Mouse (Mus musculus): ENCODE data around the gene Kirrel. TPM values are rescaled to one million over a fixed set of nuclear protein-coding genes. Genes with fewer than 3 reads are reported as not detected.

Kirrel gene
- polyA plus RNA-seq, 1 experiment, result 20.7 TPM

DNA sequence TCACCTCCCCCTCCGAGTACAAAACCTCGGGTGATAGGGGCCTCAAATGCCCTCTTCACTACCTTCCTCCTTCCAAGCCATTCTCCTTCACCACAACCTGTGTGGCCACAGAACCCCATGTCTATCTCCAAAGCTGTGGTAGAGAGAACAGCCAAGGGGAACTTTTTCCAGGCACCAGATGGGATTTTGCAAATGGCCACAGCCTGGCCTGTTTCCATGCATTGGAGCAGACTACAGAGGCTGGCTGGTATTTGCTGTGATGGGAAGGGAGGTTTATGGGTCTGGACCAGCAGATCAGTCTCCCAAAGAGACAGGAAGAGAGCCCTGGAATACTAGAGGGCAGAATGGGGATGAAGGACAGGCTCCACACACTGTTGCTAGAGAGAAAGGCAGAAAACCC is 69.7 kb downstream of the Kirrel start:
- peaks cover 66% of the 10 kb centered on the region for H3K79me2 ChIP-seq (ENCODE audit: control insufficient read depth, insufficient read depth)
- TF ChIP-seq E2F4 (IDR thresholded peaks at IDR 0.05; ENCODE audit: insufficient read depth) (no peak), POLR2A (IDR thresholded peaks at IDR 0.05; ENCODE audit: insufficient read length, low read depth) (no peak), USF1 (IDR thresholded peaks at IDR 0.05; ENCODE audit: low read depth) (no peak), POLR2AphosphoS2 (IDR thresholded peaks at IDR 0.05; ENCODE audit: insufficient read length, low read depth) (no peak), TCF12 (IDR thresholded peaks at IDR 0.05; ENCODE audit: insufficient read depth, poor library complexity, severe bottlenecking) (no peak), TCF3 (IDR thresholded peaks at IDR 0.05; ENCODE audit: insufficient read length, low read depth) (no peak), REST (IDR thresholded peaks at IDR 0.05; ENCODE audit: insufficient read depth, insufficient read length) (no peak)
- no peaks in the 10 kb centered on the region for H3K27me3 ChIP-seq (ENCODE audit: control insufficient read depth, insufficient read depth, insufficient read length)
- no peak overlapping the region for H3K4me2 ChIP-seq (ENCODE audit: low read depth)
- peaks cover 5% of the 10 kb centered on the region for H3K36me3 ChIP-seq (ENCODE audit: control insufficient read depth, insufficient read depth)
- H3K4me3 ChIP-seq, result no peak overlapping the region
- H3ac ChIP-seq (ENCODE audit: control insufficient read depth, insufficient read length), result no peak overlapping the region

DNA sequence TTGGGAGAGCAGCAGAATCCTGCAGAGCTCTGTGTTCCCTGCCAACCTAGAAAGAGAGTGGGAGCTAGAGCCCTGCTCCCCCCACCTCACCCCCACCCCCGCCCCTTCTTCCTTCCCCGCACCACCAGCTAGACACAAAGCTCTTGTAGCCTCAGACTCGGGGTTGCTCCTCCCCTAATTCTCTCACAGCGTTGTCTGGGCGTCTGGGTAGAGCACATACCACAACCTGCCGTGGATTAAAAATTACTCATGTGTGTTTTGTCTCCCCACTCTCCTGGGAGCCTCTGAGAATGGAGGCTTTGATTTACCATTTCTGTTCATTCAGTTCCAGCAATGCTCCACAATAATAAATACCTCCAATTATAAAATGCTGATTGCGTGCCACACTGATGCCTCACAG is 72.2 kb downstream of the Kirrel start:
- no peak for TF ChIP-seq POLR2AphosphoS2 (IDR thresholded peaks at IDR 0.05; ENCODE audit: insufficient read length, low read depth)
- no peak for TF ChIP-seq MYOG (IDR thresholded peaks at IDR 0.05; ENCODE audit: control insufficient read depth in 1 of 3, insufficient read depth in 1 of 3, insufficient read length in 2 of 3, low read depth in 2 of 3)
- TF ChIP-seq MYOD1 (IDR thresholded peaks at IDR 0.05; ENCODE audit: control insufficient read depth in 1 of 3, insufficient read length in 2 of 3, low read depth in 2 of 3), result no peak
- no peak for TF ChIP-seq USF1 (IDR thresholded peaks at IDR 0.05; ENCODE audit: low read depth)
- TF ChIP-seq SRF (IDR thresholded peaks at IDR 0.05; ENCODE audit: control insufficient read depth, insufficient read length, low read depth), result no peak
- TF ChIP-seq TCF3 (IDR thresholded peaks at IDR 0.05; ENCODE audit: insufficient read length, low read depth), result no peak
- no peak for TF ChIP-seq MAX (IDR thresholded peaks at IDR 0.05; ENCODE audit: low read depth)
- TF ChIP-seq REST (IDR thresholded peaks at IDR 0.05; ENCODE audit: insufficient read depth, insufficient read length), result no peak
- no peak for TF ChIP-seq POLR2A (IDR thresholded peaks at IDR 0.05; ENCODE audit: insufficient read length, low read depth)
- no peak for TF ChIP-seq TCF12 (IDR thresholded peaks at IDR 0.05; ENCODE audit: insufficient read depth, poor library complexity, severe bottlenecking)
- TF ChIP-seq CEBPB (IDR thresholded peaks at IDR 0.05; ENCODE audit: insufficient read depth, poor library complexity, severe bottlenecking), result no peak
- TF ChIP-seq E2F4 (IDR thresholded peaks at IDR 0.05; ENCODE audit: insufficient read depth), result no peak
- H3ac ChIP-seq (ENCODE audit: control insufficient read depth, insufficient read length), result no peak overlapping the region
- no peaks in the 10 kb centered on the region for H3K27me3 ChIP-seq (ENCODE audit: control insufficient read depth, insufficient read depth, insufficient read length)
- H3K4me2 ChIP-seq (ENCODE audit: low read depth), result no peak overlapping the region
- peaks cover 65% of the 10 kb centered on the region for H3K79me2 ChIP-seq (ENCODE audit: control insufficient read depth, insufficient read depth)
- H3K4me3 ChIP-seq, result no peak overlapping the region
- H3K36me3 ChIP-seq (ENCODE audit: control insufficient read depth, insufficient read depth), result no peaks in the 10 kb centered on the region

DNA sequence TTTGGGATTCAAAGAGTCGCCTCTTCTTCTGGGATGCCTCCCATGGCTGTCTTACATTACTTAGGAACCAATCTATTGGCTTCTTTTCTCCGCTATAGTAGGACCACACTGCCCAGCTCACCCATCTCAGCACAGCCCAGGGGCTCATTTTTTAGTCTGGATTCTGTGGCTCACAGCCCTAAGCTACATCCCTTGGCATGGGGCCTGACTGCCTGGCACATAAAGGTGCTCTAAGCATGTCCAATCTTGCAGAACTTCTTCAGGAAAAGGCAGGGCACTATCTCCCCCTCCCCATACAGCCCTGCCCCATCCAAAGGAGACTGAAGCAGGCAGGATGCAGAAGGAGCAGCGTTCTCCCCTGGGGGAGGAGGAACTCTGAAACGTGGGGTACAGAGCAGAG is 73.6 kb downstream of the Kirrel start:
- H3K79me2 ChIP-seq (ENCODE audit: control insufficient read depth, insufficient read depth), result peaks cover 55% of the 10 kb centered on the region
- no peak overlapping the region for H3K4me3 ChIP-seq
- no peak overlapping the region for H3ac ChIP-seq (ENCODE audit: control insufficient read depth, insufficient read length)
- no peak overlapping the region for H3K4me2 ChIP-seq (ENCODE audit: low read depth)
- H3K36me3 ChIP-seq (ENCODE audit: control insufficient read depth, insufficient read depth), result no peaks in the 10 kb centered on the region
- no peaks in the 10 kb centered on the region for H3K27me3 ChIP-seq (ENCODE audit: control insufficient read depth, insufficient read depth, insufficient read length)
- TF ChIP-seq TCF3 (IDR thresholded peaks at IDR 0.05; ENCODE audit: insufficient read length, low read depth), result no peak
- no peak for TF ChIP-seq E2F4 (IDR thresholded peaks at IDR 0.05; ENCODE audit: insufficient read depth)
- TF ChIP-seq CEBPB (IDR thresholded peaks at IDR 0.05; ENCODE audit: insufficient read depth, poor library complexity, severe bottlenecking), result no peak
- no peak for TF ChIP-seq TCF12 (IDR thresholded peaks at IDR 0.05; ENCODE audit: insufficient read depth, poor library complexity, severe bottlenecking)
- no peak for TF ChIP-seq POLR2AphosphoS2 (IDR thresholded peaks at IDR 0.05; ENCODE audit: insufficient read length, low read depth)
- TF ChIP-seq POLR2A (IDR thresholded peaks at IDR 0.05; ENCODE audit: insufficient read length, low read depth), result no peak
- TF ChIP-seq MYOG (IDR thresholded peaks at IDR 0.05; ENCODE audit: control insufficient read depth in 1 of 3, insufficient read depth in 1 of 3, insufficient read length in 2 of 3, low read depth in 2 of 3), result no peak
- no peak for TF ChIP-seq REST (IDR thresholded peaks at IDR 0.05; ENCODE audit: insufficient read depth, insufficient read length)
- no peak for TF ChIP-seq MAX (IDR thresholded peaks at IDR 0.05; ENCODE audit: low read depth)
- TF ChIP-seq SRF (IDR thresholded peaks at IDR 0.05; ENCODE audit: control insufficient read depth, insufficient read length, low read depth), result no peak
- TF ChIP-seq MYOD1 (IDR thresholded peaks at IDR 0.05; ENCODE audit: control insufficient read depth in 1 of 3, insufficient read length in 2 of 3, low read depth in 2 of 3), result no peak
- no peak for TF ChIP-seq USF1 (IDR thresholded peaks at IDR 0.05; ENCODE audit: low read depth)

DNA sequence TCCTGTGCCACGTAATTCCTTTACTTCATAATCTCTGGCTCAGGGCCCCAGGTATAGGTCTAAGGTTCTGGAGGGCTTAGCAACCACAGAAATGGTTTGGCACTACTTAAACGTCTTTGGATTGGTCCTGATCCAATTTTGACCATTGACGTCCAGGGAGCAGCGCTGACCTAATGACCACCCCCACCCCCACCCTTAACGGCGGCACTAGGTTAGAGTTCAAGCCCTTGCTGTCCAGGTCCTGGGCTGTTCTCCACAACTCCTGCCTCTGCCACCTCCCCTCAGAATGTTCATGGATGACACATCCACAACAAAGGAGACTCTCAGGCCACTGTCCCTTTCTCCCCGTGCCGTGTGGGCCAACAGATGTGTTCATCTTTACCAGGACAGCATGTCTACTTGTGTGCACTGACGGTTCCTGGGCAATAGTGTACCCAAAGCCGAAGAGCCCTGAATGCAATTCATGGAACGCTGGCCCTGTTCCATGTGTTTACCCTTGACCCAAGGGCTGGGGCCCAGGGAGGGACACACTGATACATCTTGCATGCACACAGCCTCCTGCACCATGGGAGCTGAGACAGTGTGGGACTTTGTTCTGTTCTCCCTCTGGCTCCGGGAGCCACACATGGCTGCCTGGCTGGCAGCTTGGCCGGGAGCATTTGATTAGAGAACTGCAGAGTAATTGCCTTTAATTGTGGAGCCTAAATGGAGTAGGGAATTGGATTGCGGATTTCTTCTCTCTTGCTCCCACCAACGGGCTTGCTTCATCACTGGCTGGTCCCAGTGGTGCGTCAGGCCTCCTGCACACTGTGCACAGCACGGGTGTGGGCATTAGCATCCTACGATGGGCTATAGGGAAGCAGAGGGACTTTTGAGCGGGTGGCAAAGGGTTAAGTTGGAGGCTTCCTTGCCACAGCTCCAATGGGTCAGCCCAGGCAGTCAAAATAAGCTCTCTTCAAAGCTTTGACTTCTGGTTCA is 76.3 kb downstream of the Kirrel start:
- no peak overlapping the region for H3ac ChIP-seq (ENCODE audit: control insufficient read depth, insufficient read length)
- no peak for TF ChIP-seq USF1 (IDR thresholded peaks at IDR 0.05; ENCODE audit: low read depth)
- TF ChIP-seq MYOG (IDR thresholded peaks at IDR 0.05; ENCODE audit: control insufficient read depth in 1 of 3, insufficient read depth in 1 of 3, insufficient read length in 2 of 3, low read depth in 2 of 3), result no peak
- no peak for TF ChIP-seq REST (IDR thresholded peaks at IDR 0.05; ENCODE audit: insufficient read depth, insufficient read length)
- no peak for TF ChIP-seq POLR2AphosphoS2 (IDR thresholded peaks at IDR 0.05; ENCODE audit: insufficient read length, low read depth)
- no peak for TF ChIP-seq TCF12 (IDR thresholded peaks at IDR 0.05; ENCODE audit: insufficient read depth, poor library complexity, severe bottlenecking)
- no peak for TF ChIP-seq E2F4 (IDR thresholded peaks at IDR 0.05; ENCODE audit: insufficient read depth)
- no peak for TF ChIP-seq TCF3 (IDR thresholded peaks at IDR 0.05; ENCODE audit: insufficient read length, low read depth)
- TF ChIP-seq SRF (IDR thresholded peaks at IDR 0.05; ENCODE audit: control insufficient read depth, insufficient read length, low read depth), result no peak
- no peak for TF ChIP-seq CEBPB (IDR thresholded peaks at IDR 0.05; ENCODE audit: insufficient read depth, poor library complexity, severe bottlenecking)
- TF ChIP-seq MAX (IDR thresholded peaks at IDR 0.05; ENCODE audit: low read depth), result no peak
- no peak for TF ChIP-seq POLR2A (IDR thresholded peaks at IDR 0.05; ENCODE audit: insufficient read length, low read depth)
- TF ChIP-seq MYOD1 (IDR thresholded peaks at IDR 0.05; ENCODE audit: control insufficient read depth in 1 of 3, insufficient read length in 2 of 3, low read depth in 2 of 3), result no peak
- H3K36me3 ChIP-seq (ENCODE audit: control insufficient read depth, insufficient read depth), result peaks cover 14% of the 10 kb centered on the region
- H3K4me2 ChIP-seq (ENCODE audit: low read depth), result no peak overlapping the region
- no peak overlapping the region for H3K4me3 ChIP-seq
- H3K79me2 ChIP-seq (ENCODE audit: control insufficient read depth, insufficient read depth), result peaks cover 32% of the 10 kb centered on the region
- H3K27me3 ChIP-seq (ENCODE audit: control insufficient read depth, insufficient read depth, insufficient read length), result no peaks in the 10 kb centered on the region

All from myocyte (in vitro differentiated cells).